Mouse (Mus musculus): ENCODE measurements around the gene Cxcr2. TPM values are rescaled to one million over a fixed set of nuclear protein-coding genes. Genes with fewer than 3 reads are reported as not detected.

Cxcr2 gene
- polyA plus RNA-seq, 2 experiments, result 0.51 to 0.59 TPM

GRCm38 (mm10) chr1:74201048-74201844, 47.5 kb downstream of the Cxcr2 start:
- TF ChIP-seq EP300 (IDR thresholded peaks at IDR 0.05; ENCODE audit: low read depth) (no peak), CTCF (IDR thresholded peaks at IDR 0.05; ENCODE audit: low read depth) (no peak)
- Histone ChIP-seq H3K4me2 (ENCODE audit: low read depth) (no peak overlapping the region), H3K36me3 (replicated peaks; ENCODE audit: control insufficient read depth, insufficient read depth, low read depth) (no peaks in the 10 kb centered on the region), H3K27me3 (ENCODE audit: control insufficient read depth, insufficient read depth, low read length) (no peaks in the 10 kb centered on the region), H3K9me3 (ENCODE audit: control insufficient read depth, low read length) (no peaks in the 10 kb centered on the region), H3K27ac (no peak overlapping the region), H3K4me3 (ENCODE audit: insufficient read depth in 1 of 2, low read depth in 2 of 2, low read length in 2 of 2) (no peak overlapping the region), H3K4me1 (replicated peaks; ENCODE audit: control insufficient read depth in 2 of 2, insufficient read depth in 2 of 2, low read length in 1 of 2) (peaks cover 0 to 16% of the 10 kb centered on the region in 2 experiments; a peak in 2 of 4 replicates), H3K9ac (replicated peaks) (no peak overlapping the region)
- 45% methylated on average over 7 of the region's 7 CpGs for WGBS (ENCODE audit: insufficient replicate concordance)
- DNase-seq (ENCODE audit: low read depth in 3 of 3, low spot score in 3 of 3) (no peak), ATAC-seq (ENCODE audit: insufficient read depth) (no peak)

- ATAC-seq (ENCODE audit: insufficient read depth), result no peak
These were observed 49.7 kb downstream of the Cxcr2 start for GRCm38 (mm10) chr1:74203457-74203856.

DNA sequence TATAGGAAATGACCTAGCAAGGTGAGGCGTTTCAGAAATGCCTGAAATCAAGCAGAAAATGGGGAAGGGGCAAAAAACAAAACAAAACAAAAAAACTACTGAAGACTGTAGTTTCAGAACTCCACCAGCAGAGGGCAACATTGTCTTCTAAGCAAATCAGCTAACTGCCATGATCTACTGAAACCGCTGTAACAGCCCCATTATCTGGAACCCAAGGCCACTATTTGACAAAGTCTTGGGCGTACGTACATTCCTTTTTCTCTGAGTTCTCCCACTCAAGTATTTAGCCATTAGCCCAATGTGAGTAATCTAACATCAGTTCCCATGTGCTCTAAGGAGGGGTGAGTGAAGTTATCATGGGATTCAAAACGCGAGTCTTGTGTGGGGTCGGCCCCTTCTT, 52.1 kb downstream of the Cxcr2 start:
- H3K27me3 ChIP-seq (ENCODE audit: control insufficient read depth, insufficient read depth, low read length), result no peaks in the 10 kb centered on the region
- peaks cover 0 to under 1% of the 10 kb centered on the region in 2 experiments; a peak in 1 of 4 replicates for H3K4me1 ChIP-seq (replicated peaks; ENCODE audit: control insufficient read depth in 2 of 2, insufficient read depth in 2 of 2, low read length in 1 of 2)
- H3K36me3 ChIP-seq (replicated peaks; ENCODE audit: control insufficient read depth, insufficient read depth, low read depth), result no peaks in the 10 kb centered on the region
- WGBS (ENCODE audit: insufficient replicate concordance), result 40% methylated on average over 7 of the region's 7 CpGs
- H3K9ac ChIP-seq (replicated peaks), result no peak overlapping the region
- H3K9me3 ChIP-seq (ENCODE audit: control insufficient read depth, low read length), result no peaks in the 10 kb centered on the region
- H3K4me3 ChIP-seq (ENCODE audit: insufficient read depth in 1 of 2, low read depth in 2 of 2, low read length in 2 of 2), result no peak overlapping the region
- no peak for ATAC-seq (ENCODE audit: insufficient read depth)
- TF ChIP-seq CTCF (IDR thresholded peaks at IDR 0.05; ENCODE audit: low read depth) (peak; percentile 81), EP300 (IDR thresholded peaks at IDR 0.05; ENCODE audit: low read depth) (no peak)
- no peak overlapping the region for H3K4me2 ChIP-seq (ENCODE audit: low read depth)
- H3K27ac ChIP-seq, result no peak overlapping the region
- peak; percentile 20 to 36 (median 26) for DNase-seq (ENCODE audit: low read depth in 3 of 3, low spot score in 3 of 3)

More at GRCm38 (mm10) chr1:74203457-74203856, 49.7 kb downstream of the Cxcr2 start:
- DNase-seq (ENCODE audit: low read depth in 3 of 3, low spot score in 3 of 3), result no peak
- Histone ChIP-seq H3K27me3 (ENCODE audit: control insufficient read depth, insufficient read depth, low read length) (no peaks in the 10 kb centered on the region), H3K4me3 (ENCODE audit: insufficient read depth in 1 of 2, low read depth in 2 of 2, low read length in 2 of 2) (no peak overlapping the region), H3K9ac (replicated peaks) (no peak overlapping the region), H3K4me1 (replicated peaks; ENCODE audit: control insufficient read depth in 2 of 2, insufficient read depth in 2 of 2, low read length in 1 of 2) (peaks cover 0 to 10% of the 10 kb centered on the region in 2 experiments; a peak in 2 of 4 replicates), H3K36me3 (replicated peaks; ENCODE audit: control insufficient read depth, insufficient read depth, low read depth) (no peaks in the 10 kb centered on the region), H3K9me3 (ENCODE audit: control insufficient read depth, low read length) (no peaks in the 10 kb centered on the region), H3K27ac (no peak overlapping the region), H3K4me2 (ENCODE audit: low read depth) (no peak overlapping the region)
- WGBS (ENCODE audit: insufficient replicate concordance), result 48% methylated on average over 5 of the region's 5 CpGs
- no peak for TF ChIP-seq EP300 (IDR thresholded peaks at IDR 0.05; ENCODE audit: low read depth)
- no peak for TF ChIP-seq CTCF (IDR thresholded peaks at IDR 0.05; ENCODE audit: low read depth)

DNA sequence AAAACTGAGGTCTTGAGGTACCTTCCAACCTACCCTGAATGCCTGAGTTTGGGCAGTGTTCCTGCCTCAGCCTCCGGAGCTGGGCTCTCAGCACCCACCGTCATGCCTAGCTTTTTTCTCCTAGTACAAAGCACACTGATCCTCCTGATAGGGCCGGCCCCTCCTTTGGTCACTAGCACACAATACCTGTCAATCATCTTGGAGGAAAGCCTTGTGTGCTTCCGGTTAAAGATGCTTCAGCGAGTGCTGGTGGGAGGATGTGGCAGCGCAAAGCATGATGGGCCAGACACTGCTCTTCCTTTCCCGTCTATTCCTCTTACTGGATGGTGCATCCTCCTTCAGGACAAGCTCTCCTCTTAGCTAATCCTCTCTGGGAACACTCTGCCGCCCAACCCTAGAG, 52.9 kb downstream of the Cxcr2 start:
- Histone ChIP-seq H3K9me3 (ENCODE audit: control insufficient read depth, low read length) (no peaks in the 10 kb centered on the region), H3K4me2 (ENCODE audit: low read depth) (no peak overlapping the region), H3K9ac (replicated peaks) (no peak overlapping the region), H3K4me3 (ENCODE audit: insufficient read depth in 1 of 2, low read depth in 2 of 2, low read length in 2 of 2) (no peak overlapping the region), H3K36me3 (replicated peaks; ENCODE audit: control insufficient read depth, insufficient read depth, low read depth) (no peaks in the 10 kb centered on the region), H3K4me1 (replicated peaks; ENCODE audit: control insufficient read depth in 2 of 2, insufficient read depth in 2 of 2, low read length in 1 of 2) (no peaks in the 10 kb centered on the region), H3K27me3 (ENCODE audit: control insufficient read depth, insufficient read depth, low read length) (no peaks in the 10 kb centered on the region), H3K27ac (no peak overlapping the region)
- TF ChIP-seq CTCF (IDR thresholded peaks at IDR 0.05; ENCODE audit: low read depth) (no peak), EP300 (IDR thresholded peaks at IDR 0.05; ENCODE audit: low read depth) (no peak)
- 36% methylated on average over 8 of the region's 8 CpGs for WGBS (ENCODE audit: insufficient replicate concordance)
- DNase-seq (ENCODE audit: low read depth in 3 of 3, low spot score in 3 of 3) (no peak), ATAC-seq (ENCODE audit: insufficient read depth) (no peak)

DNA sequence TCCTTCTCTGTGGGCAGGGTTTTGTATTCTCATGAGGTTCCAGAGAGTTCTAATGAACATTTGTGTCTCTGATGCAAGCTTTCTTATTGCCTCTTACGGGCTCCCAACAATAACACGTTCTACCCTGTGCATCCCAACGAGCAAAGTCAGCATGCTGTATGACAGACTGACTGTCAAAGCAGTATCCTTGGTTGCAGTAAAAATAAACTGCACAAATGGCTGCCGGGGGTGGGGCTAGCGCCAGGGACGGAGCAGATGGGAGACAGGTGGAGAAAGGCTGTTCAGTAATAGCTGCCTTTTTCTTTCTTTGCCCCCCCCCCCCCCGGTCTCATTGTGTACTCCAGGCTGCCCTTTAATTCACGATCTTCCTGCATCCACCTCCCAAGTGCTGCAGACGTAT, 54.1 kb downstream of the Cxcr2 start:
- Histone ChIP-seq H3K27me3 (ENCODE audit: control insufficient read depth, insufficient read depth, low read length) (no peaks in the 10 kb centered on the region), H3K27ac (no peak overlapping the region), H3K4me2 (ENCODE audit: low read depth) (no peak overlapping the region), H3K9ac (replicated peaks) (no peak overlapping the region), H3K4me1 (replicated peaks; ENCODE audit: control insufficient read depth in 2 of 2, insufficient read depth in 2 of 2, low read length in 1 of 2) (no peaks in the 10 kb centered on the region), H3K36me3 (replicated peaks; ENCODE audit: control insufficient read depth, insufficient read depth, low read depth) (no peaks in the 10 kb centered on the region), H3K4me3 (ENCODE audit: insufficient read depth in 1 of 2, low read depth in 2 of 2, low read length in 2 of 2) (no peak overlapping the region), H3K9me3 (ENCODE audit: control insufficient read depth, low read length) (no peaks in the 10 kb centered on the region)
- ATAC-seq (ENCODE audit: insufficient read depth) (no peak), DNase-seq (ENCODE audit: low read depth in 3 of 3, low spot score in 3 of 3) (no peak)
- 57% methylated on average over 9 of the region's 9 CpGs for WGBS (ENCODE audit: insufficient replicate concordance)
- TF ChIP-seq CTCF (IDR thresholded peaks at IDR 0.05; ENCODE audit: low read depth) (no peak), EP300 (IDR thresholded peaks at IDR 0.05; ENCODE audit: low read depth) (no peak)
